Mouse (Mus musculus) frontal cortex, adult 2 months (tissue): ENCODE data around the gene Eaf1. TPM values are rescaled to one million over a fixed set of nuclear protein-coding genes. Genes with fewer than 3 reads are reported as not detected.

Experiments used
- polyA plus RNA-seq: library from polyadenylated mRNA; depleted of rRNA; stranded (reverse); fragments of >200 nt; gene quantifications from 2 replicates; pipeline ENCODE4 v1.2.3, GENCODE M21; 2012; rRNA removed

Gene Eaf1
- polyA plus RNA-seq, 1 experiment = 13.7 TPM

Other genes starting within 250 kb of the Eaf1 start
- 4.5 and 5.9 TPM in 2 replicates for gene Phf7, start 243.1 kb upstream of the Eaf1 start, polyA plus RNA-seq
- gene Bap1, start 242.9 kb upstream of the Eaf1 start, polyA plus RNA-seq = 131 and 145 TPM in 2 replicates
- 4.9 and 6.1 TPM in 2 replicates for gene Dnah1, start 170.5 kb upstream of the Eaf1 start, polyA plus RNA-seq
- gene Capn7, start 157.8 kb upstream of the Eaf1 start, polyA plus RNA-seq = 32.1 and 33.7 TPM in 2 replicates
- 38.4 and 44.0 TPM in 2 replicates for gene Sh3bp5, start 58.3 kb upstream of the Eaf1 start, polyA plus RNA-seq
- gene Mettl6, start 641 bp downstream of the Eaf1 start, polyA plus RNA-seq = 19.6 and 20.3 TPM in 2 replicates
- 1.1 and 1.2 TPM in 2 replicates for gene Colq, start 96.9 kb downstream of the Eaf1 start, polyA plus RNA-seq
- 0.13 TPM in 1 of 2 replicates, not detected in the other for gene Gm49387, start 146.5 kb downstream of the Eaf1 start, polyA plus RNA-seq
- gene Btd, start 146.6 kb downstream of the Eaf1 start, polyA plus RNA-seq = 16.2 and 16.6 TPM in 2 replicates
- 10.6 TPM in 2 replicates for gene Hacl1, start 146.9 kb downstream of the Eaf1 start, polyA plus RNA-seq